Mouse (Mus musculus) embryonic facial prominence, embryonic 14.5 days (tissue): ENCODE data around the gene Pcsk1n. TPM values are rescaled to one million over a fixed set of nuclear protein-coding genes. Genes with fewer than 3 reads are reported as not detected.

ENCODE experiments used
- polyA plus RNA-seq: library from polyadenylated mRNA; unstranded; fragments of >200 nt; fragmentation: Nextera tagmentation; extraction: Ambion mirVana; gene quantifications from 2 replicates; pipeline ENCODE4 v1.2.1, GENCODE M21; 2014

The Pcsk1n gene
- polyA plus RNA-seq, 1 experiment from 2014 or later: 8.6 TPM

Other genes with a start within 250 kb of the Pcsk1n start
- 199 and 201 TPM in 2 replicates for gene Plp2, start 248.4 kb upstream of the Pcsk1n start, polyA plus RNA-seq
- gene Magix, start 238.6 kb upstream of the Pcsk1n start, polyA plus RNA-seq: 0.50 and 0.59 TPM in 2 replicates
- 40.0 and 42.1 TPM in 2 replicates for gene Gpkow, start 222.7 kb upstream of the Pcsk1n start, polyA plus RNA-seq
- gene Wdr45, start 205.5 kb upstream of the Pcsk1n start, polyA plus RNA-seq: 18.7 and 26.5 TPM in 2 replicates
- not detected in 2 replicates for gene Gm45208, start 197.6 kb upstream of the Pcsk1n start, polyA plus RNA-seq
- gene Praf2, start 191.4 kb upstream of the Pcsk1n start, polyA plus RNA-seq: 83.5 and 85.5 TPM in 2 replicates
- gene Ccdc120, start 168.9 kb upstream of the Pcsk1n start, polyA plus RNA-seq: 11.0 and 14.8 TPM in 2 replicates
- gene Tfe3, start 157.3 kb upstream of the Pcsk1n start, polyA plus RNA-seq: 19.5 and 21.0 TPM in 2 replicates
- gene Gripap1, start 130.1 kb upstream of the Pcsk1n start, polyA plus RNA-seq: 32.1 and 32.9 TPM in 2 replicates
- gene Kcnd1, start 97.5 kb upstream of the Pcsk1n start, polyA plus RNA-seq: 3.2 and 3.5 TPM in 2 replicates
- 31.1 and 32.3 TPM in 2 replicates for gene Otud5, start 78.5 kb upstream of the Pcsk1n start, polyA plus RNA-seq
- 4.8 and 6.1 TPM in 2 replicates for gene Pim2, start 41.6 kb upstream of the Pcsk1n start, polyA plus RNA-seq
- 28.6 and 30.0 TPM in 2 replicates for gene Slc35a2, start 35.8 kb upstream of the Pcsk1n start, polyA plus RNA-seq
- gene Pqbp1, start 20.6 kb upstream of the Pcsk1n start, polyA plus RNA-seq: 92.3 and 98.1 TPM in 2 replicates
- gene Timm17b, start 20.5 kb upstream of the Pcsk1n start, polyA plus RNA-seq: 170 and 176 TPM in 2 replicates
- gene Gm10491, start 12.0 kb upstream of the Pcsk1n start, polyA plus RNA-seq: not detected in 2 replicates
- gene Gm10490, start 10.3 kb upstream of the Pcsk1n start, polyA plus RNA-seq: not detected in 2 replicates
- gene Eras, start 8.8 kb downstream of the Pcsk1n start, polyA plus RNA-seq: not detected in 2 replicates
- 24.0 and 27.7 TPM in 2 replicates for gene Hdac6, start 28.1 kb downstream of the Pcsk1n start, polyA plus RNA-seq
- 0.86 and 1.4 TPM in 2 replicates for gene Gata1, start 58.2 kb downstream of the Pcsk1n start, polyA plus RNA-seq
- not detected in 2 replicates for gene Glod5, start 98.7 kb downstream of the Pcsk1n start, polyA plus RNA-seq
- gene Suv39h1, start 154.9 kb downstream of the Pcsk1n start, polyA plus RNA-seq: 42.5 and 47.6 TPM in 2 replicates
- gene Was, start 170.7 kb downstream of the Pcsk1n start, polyA plus RNA-seq: 0.97 and 1.0 TPM in 2 replicates
- 19.3 and 21.8 TPM in 2 replicates for gene Wdr13, start 213.1 kb downstream of the Pcsk1n start, polyA plus RNA-seq
- gene Rbm3, start 226.1 kb downstream of the Pcsk1n start, polyA plus RNA-seq: 420 and 489 TPM in 2 replicates